Mouse (Mus musculus) G1E (cell line): ENCODE measurements around the gene Alkbh2. TPM values are rescaled to one million over a fixed set of nuclear protein-coding genes. Genes with fewer than 3 reads are reported as not detected.

Source experiments
- ATAC-seq: 2 replicates; pipeline ENCODE4 v1.8.0; 2016; ENCODE audit warnings: mild to moderate bottlenecking; ENCODE audit not compliant: insufficient number of reproducible peaks, poor library complexity, low FRiP score, severe bottlenecking; ENCODE audit errors: extremely low read depth
- DNase-seq: peaks from one replicate; pipeline ENCODE4 v3.0.0; 2012; ENCODE audit warnings: low spot score
- H3K27me3 ChIP-seq: 2 replicates; pipeline ENCODE4 v1.6.1; 2012; ENCODE audit warnings: mild to moderate bottlenecking, low read length, inconsistent platforms; ENCODE audit not compliant: insufficient read depth
- H3K36me3 ChIP-seq: replicated peaks from 2 replicates; pipeline ENCODE3; 2012; ENCODE audit warnings: mild to moderate bottlenecking, inconsistent platforms
- H3K4me1 ChIP-seq: 2 replicates; pipeline ENCODE4 v1.6.1; 2012; ENCODE audit warnings: low read depth, low read length, inconsistent platforms, mixed read lengths; ENCODE audit not compliant: insufficient read depth
- H3K4me3 ChIP-seq: 2 replicates; pipeline ENCODE4 v1.5.1; 2012; ENCODE audit warnings: low read depth, mild to moderate bottlenecking, inconsistent platforms, low read length, moderate library complexity, mixed read lengths
- H3K9me3 ChIP-seq: replicated peaks from 2 replicates; pipeline ENCODE4 v1.6.1; 2012; ENCODE audit warnings: inconsistent platforms
- CTCF ChIP-seq: IDR thresholded peaks from 2 replicates; pipeline ENCODE4 v1.5.1; 2012; ENCODE audit warnings: low read depth, low read length, inconsistent platforms, mixed read lengths
- GATA1 ChIP-seq: IDR thresholded peaks from 2 replicates; pipeline ENCODE4 v1.6.1; 2012; ENCODE audit warnings: borderline replicate concordance, low read length, inconsistent platforms, mixed read lengths
- GATA2 ChIP-seq: IDR thresholded peaks from 2 replicates; pipeline ENCODE4 v1.6.1; 2012; ENCODE audit warnings: low read depth, low read length, inconsistent platforms, borderline replicate concordance
- POLR2AphosphoS5 ChIP-seq: IDR thresholded peaks from 2 replicates; pipeline ENCODE4 v1.6.1; 2012; ENCODE audit warnings: low read depth, low read length, inconsistent platforms; ENCODE audit not compliant: insufficient replicate concordance
- TAL1 ChIP-seq: conservative IDR thresholded peaks from 2 replicates; pipeline ENCODE4 v1.6.1; 2012; ENCODE audit warnings: low read depth, low read length, inconsistent platforms, mixed read lengths
- polyA plus RNA-seq: library from polyadenylated mRNA; stranded (reverse); fragments of >175 nt; gene quantifications from 2 replicates; pipeline ENCODE4 v1.2.3, GENCODE M21; 2012
- total RNA-seq, 2 experiments: library from RNA; stranded (forward) in 1 of 2; stranded (reverse) in 1 of 2; fragments of 200-1000 nt in 1 of 2; fragments of >200 nt in 1 of 2; fragmentation: Nextera tagmentation in 1 of 2; gene quantifications; 2 replicates each; pipeline ENCODE4 v1.2.3; 2014 to 2017

Alkbh2 gene
- total and polyA plus RNA-seq, 3 experiments = 3.7 to 19.0 (median 6.8) TPM

DNA sequence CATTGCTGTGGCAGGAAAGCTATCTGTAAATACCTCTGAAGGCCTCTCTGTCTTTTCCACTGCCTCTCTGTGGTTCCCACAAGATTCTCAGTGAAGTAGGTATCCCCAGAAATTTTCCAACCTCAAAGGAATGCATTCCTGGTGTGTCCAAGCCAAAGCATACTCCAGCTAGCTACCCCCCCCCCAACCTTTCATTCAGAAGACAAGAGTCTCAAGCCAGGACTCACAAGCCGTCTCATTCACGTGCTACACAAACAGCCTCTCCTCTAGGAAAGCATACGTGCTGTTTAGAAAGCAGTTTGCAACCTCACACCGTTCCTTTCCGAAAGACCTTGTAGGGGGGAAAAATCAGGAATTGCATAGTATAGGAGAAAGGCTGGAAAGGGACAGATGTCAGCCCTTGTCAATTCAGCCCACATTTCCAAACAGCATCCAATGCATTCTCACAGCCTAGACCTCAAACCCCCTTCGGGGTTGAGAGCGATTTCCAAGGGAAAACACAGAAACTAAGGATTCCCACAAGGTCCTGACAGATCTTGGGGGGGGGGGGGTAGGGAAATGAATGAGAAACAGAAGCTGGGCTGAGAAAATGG, 37.5 kb downstream of the Alkbh2 start:
- H3K4me1 ChIP-seq = peaks cover 4% of the 10 kb centered on the region; the same call in 1 of the 2 replicates
- H3K4me3 ChIP-seq = no peak overlapping the region
- TF ChIP-seq POLR2AphosphoS5 (no peak), GATA2 (no peak), GATA1 (no peak), TAL1 (no peak), CTCF (no peak)
- H3K36me3 ChIP-seq = no peaks in the 10 kb centered on the region
- DNase-seq = no peak
- peaks cover 24% of the 10 kb centered on the region for H3K27me3 ChIP-seq
- no peaks in the 10 kb centered on the region for H3K9me3 ChIP-seq
- no peak for ATAC-seq

DNA sequence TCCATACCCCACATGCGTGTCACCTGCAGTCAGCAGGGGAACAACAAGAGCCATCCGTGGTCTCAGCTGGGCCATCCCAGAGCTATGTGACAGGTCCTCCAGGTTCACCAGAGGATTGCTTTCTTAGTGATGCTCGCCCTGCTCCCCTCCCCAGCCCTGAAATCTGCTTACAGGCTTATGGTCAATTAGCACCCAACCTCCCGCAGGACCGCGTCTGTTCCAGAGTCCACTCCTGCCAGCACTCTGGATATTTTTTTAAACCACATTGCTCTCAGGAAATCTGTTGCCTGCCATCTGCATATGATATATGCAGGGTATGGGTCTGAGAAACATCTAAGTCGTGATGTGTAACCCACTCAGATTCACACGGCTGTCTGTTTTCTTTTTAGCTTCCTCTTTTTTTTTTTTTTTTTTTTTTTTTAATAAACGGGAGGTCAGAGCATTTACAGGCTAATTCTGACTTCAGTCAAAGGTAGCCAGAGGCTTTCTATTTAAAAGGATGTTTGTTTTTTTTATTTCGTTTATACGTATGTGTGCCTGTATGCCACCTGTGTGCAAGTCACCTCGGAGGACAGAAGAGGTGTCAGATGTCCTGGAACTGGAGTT, 40.0 kb downstream of the Alkbh2 start:
- H3K4me3 ChIP-seq = no peak overlapping the region
- H3K9me3 ChIP-seq = no peaks in the 10 kb centered on the region
- peaks cover 16% of the 10 kb centered on the region for H3K27me3 ChIP-seq
- H3K4me1 ChIP-seq = peaks cover 4% of the 10 kb centered on the region; the same call in 1 of the 2 replicates
- TF ChIP-seq CTCF (no peak), GATA2 (no peak), POLR2AphosphoS5 (no peak), TAL1 (no peak), GATA1 (no peak)
- no peaks in the 10 kb centered on the region for H3K36me3 ChIP-seq
- ATAC-seq = no peak
- no peak for DNase-seq

DNA sequence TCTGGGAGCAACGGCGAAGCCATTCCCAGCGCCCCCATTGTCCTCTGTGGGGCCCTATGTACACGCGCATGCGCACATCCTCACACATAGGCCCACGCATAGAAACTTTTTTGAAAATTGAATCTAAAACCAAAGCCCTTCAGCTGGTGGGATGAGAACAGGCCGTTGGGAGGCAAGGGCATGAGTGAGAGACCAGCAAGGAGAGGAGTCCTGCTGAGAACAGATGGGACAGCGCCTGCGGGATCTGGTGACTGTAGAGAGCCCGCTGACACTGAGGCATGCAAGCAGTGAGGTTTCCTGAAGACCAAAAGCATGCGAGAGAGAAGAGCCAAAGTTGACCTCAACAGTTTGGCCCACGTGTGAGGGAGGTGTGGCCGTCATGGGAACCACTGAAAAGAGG, 42.5 kb downstream of the Alkbh2 start:
- Histone ChIP-seq H3K9me3 (no peaks in the 10 kb centered on the region), H3K36me3 (no peaks in the 10 kb centered on the region), H3K4me3 (no peak overlapping the region), H3K4me1 (no peaks in the 10 kb centered on the region), H3K27me3 (peaks cover 9% of the 10 kb centered on the region; the same call in 1 of the 2 replicates)
- no peak for ATAC-seq
- no peak for DNase-seq
- no peak for TF ChIP-seq GATA2
- no peak for TF ChIP-seq POLR2AphosphoS5
- no peak for TF ChIP-seq TAL1
- no peak for TF ChIP-seq GATA1
- TF ChIP-seq CTCF = no peak

DNA sequence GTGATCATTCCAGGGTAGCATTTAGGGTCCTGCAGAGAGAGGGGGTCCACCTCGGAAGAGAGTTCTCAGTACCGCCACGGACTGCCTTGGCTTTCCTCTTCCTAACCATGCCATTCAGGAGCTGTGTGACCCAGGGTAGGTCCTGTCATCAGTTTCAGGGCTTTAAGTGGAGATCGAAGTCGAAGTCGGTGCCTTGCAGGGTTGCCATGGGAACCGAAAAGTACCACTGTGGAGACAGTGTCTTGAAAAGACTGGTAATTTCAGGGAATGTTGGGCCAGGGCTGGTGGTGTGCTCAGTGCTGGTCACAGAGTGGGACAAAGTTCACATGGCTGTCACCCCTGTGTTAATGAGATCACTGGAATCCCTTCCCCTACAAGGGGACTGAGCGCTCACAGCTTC, 51.0 kb downstream of the Alkbh2 start:
- no peaks in the 10 kb centered on the region for H3K36me3 ChIP-seq
- no peak for TF ChIP-seq GATA1
- no peak for TF ChIP-seq CTCF
- no peak for TF ChIP-seq GATA2
- DNase-seq (no peak), ATAC-seq (no peak)
- peaks cover 5% of the 10 kb centered on the region; the same call in 1 of the 2 replicates for H3K27me3 ChIP-seq
- H3K4me3 ChIP-seq = no peak overlapping the region
- H3K9me3 ChIP-seq = no peaks in the 10 kb centered on the region
- no peaks in the 10 kb centered on the region for H3K4me1 ChIP-seq

Other genes starting within 250 kb of the Alkbh2 start
- 77.5 and 83.7 TPM in 2 replicates for gene Coro1c, start 219.5 kb downstream of the Alkbh2 start, total RNA-seq (2014; fragmentation: Nextera tagmentation)
- gene Coro1c, start 219.5 kb downstream of the Alkbh2 start, total RNA-seq (2017) = 70.5 and 77.3 TPM in 2 replicates
- 56.6 and 59.1 TPM in 2 replicates for gene Coro1c, start 219.5 kb downstream of the Alkbh2 start, polyA plus RNA-seq
- 18.0 and 28.4 TPM in 2 replicates for gene Ssh1, start 134.3 kb downstream of the Alkbh2 start, total RNA-seq (2014; fragmentation: Nextera tagmentation)
- 3.3 and 3.9 TPM in 2 replicates for gene Ssh1, start 134.3 kb downstream of the Alkbh2 start, total RNA-seq (2017)
- 12.4 and 13.8 TPM in 2 replicates for gene Ssh1, start 134.3 kb downstream of the Alkbh2 start, polyA plus RNA-seq
- gene Dao, start 124.5 kb downstream of the Alkbh2 start, total RNA-seq (2014; fragmentation: Nextera tagmentation) = not detected in 2 replicates
- not detected in 2 replicates for gene Dao, start 124.5 kb downstream of the Alkbh2 start, total RNA-seq (2017)
- not detected in 2 replicates for gene Dao, start 124.5 kb downstream of the Alkbh2 start, polyA plus RNA-seq
- 11.8 and 19.3 TPM in 2 replicates for gene Usp30, start 62.8 kb downstream of the Alkbh2 start, total RNA-seq (2014; fragmentation: Nextera tagmentation)
- 7.6 and 9.0 TPM in 2 replicates for gene Usp30, start 62.8 kb downstream of the Alkbh2 start, total RNA-seq (2017)
- 9.9 TPM in 2 replicates for gene Usp30, start 62.8 kb downstream of the Alkbh2 start, polyA plus RNA-seq
- gene Svop, start 36.6 kb downstream of the Alkbh2 start, total RNA-seq (2014; fragmentation: Nextera tagmentation) = not detected in 2 replicates
- gene Svop, start 36.6 kb downstream of the Alkbh2 start, total RNA-seq (2017) = 0.05 and 0.06 TPM in 2 replicates
- gene Svop, start 36.6 kb downstream of the Alkbh2 start, polyA plus RNA-seq = not detected in 2 replicates
- gene Ung, start 2.2 kb upstream of the Alkbh2 start, total RNA-seq (2014; fragmentation: Nextera tagmentation) = 13.9 and 16.5 TPM in 2 replicates
- 17.6 and 19.5 TPM in 2 replicates for gene Ung, start 2.2 kb upstream of the Alkbh2 start, total RNA-seq (2017)
- 87.8 and 89.3 TPM in 2 replicates for gene Ung, start 2.2 kb upstream of the Alkbh2 start, polyA plus RNA-seq
- gene Acacb, start 18.3 kb upstream of the Alkbh2 start, total RNA-seq (2014; fragmentation: Nextera tagmentation) = 0.34 and 2.6 TPM in 2 replicates
- 0.35 and 0.76 TPM in 2 replicates for gene Acacb, start 18.3 kb upstream of the Alkbh2 start, total RNA-seq (2017)
- 0.43 and 0.55 TPM in 2 replicates for gene Acacb, start 18.3 kb upstream of the Alkbh2 start, polyA plus RNA-seq
- gene Foxn4, start 145.6 kb upstream of the Alkbh2 start, total RNA-seq (2014; fragmentation: Nextera tagmentation) = not detected in 2 replicates
- gene Foxn4, start 145.6 kb upstream of the Alkbh2 start, total RNA-seq (2017) = 0.05 TPM in 1 of 2 replicates, not detected in the other
- gene Foxn4, start 145.6 kb upstream of the Alkbh2 start, polyA plus RNA-seq = not detected in 2 replicates
- gene Myo1h, start 160.9 kb upstream of the Alkbh2 start, total RNA-seq (2014; fragmentation: Nextera tagmentation) = not detected in 2 replicates
- 0.66 and 0.87 TPM in 2 replicates for gene Myo1h, start 160.9 kb upstream of the Alkbh2 start, total RNA-seq (2017)
- not detected in 2 replicates for gene Myo1h, start 160.9 kb upstream of the Alkbh2 start, polyA plus RNA-seq